In genomic region chr12:12810159-12810885, GRCm38 (mm10) we compare ENCODE assay signal across 8 mouse cellular contexts.
DNase-seq lines count a peak whose midpoint lies in the region; ATAC-seq and TF ChIP-seq lines count a peak whose summit lies in the region.

No protein-coding gene starts in this region.

- no peak for TF ChIP-seq CTCF in heart, postnatal 0 days (IDR thresholded peaks at IDR 0.05; ENCODE audit: low read depth)
- no peak for TF ChIP-seq CTCF in testis, adult 2 months (IDR thresholded peaks at IDR 0.05; ENCODE audit: control insufficient read depth, insufficient read depth, insufficient replicate concordance, low read depth, low read length)

- WGBS in forebrain, embryonic 16.5 days: 3% methylated on average over 16 of the region's 16 CpGs
- WGBS in heart, postnatal 0 days: 9% methylated on average over 16 of the region's 16 CpGs
- WGBS in limb, embryonic 15.5 days: 11% methylated on average over 16 of the region's 16 CpGs
- WGBS in midbrain, embryonic 16.5 days: 2% methylated on average over 16 of the region's 16 CpGs

- no peaks in the 10 kb centered on the region for H3K27me3 ChIP-seq in forebrain, embryonic 16.5 days (replicated peaks; ENCODE audit: control insufficient read depth, insufficient read depth, low read length)
- H3K27me3 ChIP-seq in heart, postnatal 0 days (ENCODE audit: control insufficient read depth, insufficient read depth, low read length): no peaks in the 10 kb centered on the region
- H3K27me3 ChIP-seq in limb, embryonic 15.5 days: 0 out of 2 replicates have a peak, but pooled peaks cover 4% of the 10 kb centered on the region
- no peaks in the 10 kb centered on the region for H3K27me3 ChIP-seq in midbrain, embryonic 16.5 days (ENCODE audit: control insufficient read depth, insufficient read depth, low read depth, low read length)
- H3K27me3 ChIP-seq in testis, adult 2 months (ENCODE audit: control insufficient read depth, insufficient read depth, low read length): no peaks in the 10 kb centered on the region

- no peak for TF ChIP-seq POLR2A in testis, adult 2 months (IDR thresholded peaks at IDR 0.05; ENCODE audit: control insufficient read depth, low read depth, low read length)

- H3K27ac ChIP-seq in forebrain, embryonic 16.5 days (ENCODE audit: low read length): peak overlapping the region; percentile 34
- 0 out of 2 replicates have a peak overlapping the region, but pooled peaks have one; percentile 15 for H3K27ac ChIP-seq in heart, postnatal 0 days (ENCODE audit: low read depth)
- peak overlapping the region; percentile 44 for H3K27ac ChIP-seq in limb, embryonic 15.5 days
- H3K27ac ChIP-seq in midbrain, embryonic 16.5 days (ENCODE audit: low read length): peak overlapping the region; percentile 77
- peak overlapping the region; percentile 41 for H3K27ac ChIP-seq in testis, adult 2 months (ENCODE audit: control insufficient read depth, insufficient read depth, low read depth, low read length)

- TF ChIP-seq EP300 in heart, postnatal 0 days (IDR thresholded peaks at IDR 0.05; ENCODE audit: low read depth): no peak

- peak; percentile 91 for ATAC-seq in forebrain, embryonic 16.5 days
- peak; percentile 90 for ATAC-seq in heart, postnatal 0 days (ENCODE audit: insufficient read depth, low read depth)
- ATAC-seq in limb, embryonic 15.5 days (ENCODE audit: insufficient number of reproducible peaks, low FRiP score, low TSS enrichment, low read depth): peak; percentile 72
- ATAC-seq in midbrain, embryonic 16.5 days: peak; percentile 78

- no peak overlapping the region; the same call in 1 of the 2 replicates for H3K4me3 ChIP-seq in forebrain, embryonic 16.5 days (replicated peaks; ENCODE audit: low read length)
- peak overlapping the region; percentile 23 for H3K4me3 ChIP-seq in heart, postnatal 0 days (ENCODE audit: low read depth, low read length)
- H3K4me3 ChIP-seq in limb, embryonic 15.5 days: peak overlapping the region; percentile 4
- H3K4me3 ChIP-seq in midbrain, embryonic 16.5 days (ENCODE audit: low read depth, low read length): no peak overlapping the region
- H3K4me3 ChIP-seq in testis, adult 2 months (ENCODE audit: control insufficient read depth, low read depth, low read length): peak overlapping the region; percentile 33

- peak overlapping the region; percentile 38 for H3K4me2 ChIP-seq in forebrain, embryonic 16.5 days (ENCODE audit: low read length)
- H3K4me2 ChIP-seq in heart, postnatal 0 days (ENCODE audit: low read depth, low read length): peak overlapping the region; percentile 55
- H3K4me2 ChIP-seq in limb, embryonic 15.5 days: peak overlapping the region; percentile 39
- peak overlapping the region; percentile 35 for H3K4me2 ChIP-seq in midbrain, embryonic 16.5 days (ENCODE audit: low read length)

- H3K36me3 ChIP-seq in forebrain, embryonic 16.5 days (ENCODE audit: control insufficient read depth, insufficient read depth): no peaks in the 10 kb centered on the region
- H3K36me3 ChIP-seq in heart, postnatal 0 days (replicated peaks; ENCODE audit: control insufficient read depth, insufficient read depth, low read length): no peaks in the 10 kb centered on the region
- no peaks in the 10 kb centered on the region for H3K36me3 ChIP-seq in limb, embryonic 15.5 days
- no peaks in the 10 kb centered on the region for H3K36me3 ChIP-seq in midbrain, embryonic 16.5 days (ENCODE audit: control insufficient read depth, insufficient read depth, low read length)
- no peaks in the 10 kb centered on the region for H3K36me3 ChIP-seq in testis, adult 2 months (ENCODE audit: control insufficient read depth, insufficient read depth, low read length)

- peak; percentile 20 for DNase-seq in cerebellum, adult 9-10 months
- peak; percentile 75 for DNase-seq in heart, postnatal 0 days (ENCODE audit: low spot score)
- peak; percentile 83 for DNase-seq in kidney, postnatal 14 days
- DNase-seq in c-Kit-positive CD71-positive TER-119-positive erythroid progenitor cells, embryonic 14.5 days (ENCODE audit: low spot score): no peak

- H3K9ac ChIP-seq in forebrain, embryonic 16.5 days (replicated peaks; ENCODE audit: low read depth, low read length): peak overlapping the region; percentile 38
- no peak overlapping the region for H3K9ac ChIP-seq in heart, postnatal 0 days (replicated peaks; ENCODE audit: low read depth, low read length)
- no peak overlapping the region for H3K9ac ChIP-seq in limb, embryonic 15.5 days
- H3K9ac ChIP-seq in midbrain, embryonic 16.5 days (ENCODE audit: low read depth, low read length): peak overlapping the region; percentile 4; the same call in 1 of the 2 replicates

- peaks cover 14% of the 10 kb centered on the region for H3K4me1 ChIP-seq in forebrain, embryonic 16.5 days (replicated peaks; ENCODE audit: control insufficient read depth, insufficient read depth, low read length)
- H3K4me1 ChIP-seq in heart, postnatal 0 days (ENCODE audit: control insufficient read depth, insufficient read depth): peaks cover 9% of the 10 kb centered on the region
- peaks cover 10% of the 10 kb centered on the region; the same call in 1 of the 2 replicates for H3K4me1 ChIP-seq in limb, embryonic 15.5 days
- H3K4me1 ChIP-seq in midbrain, embryonic 16.5 days (ENCODE audit: control insufficient read depth, insufficient read depth, low read length): peaks cover 17% of the 10 kb centered on the region
- peaks cover 10% of the 10 kb centered on the region for H3K4me1 ChIP-seq in testis, adult 2 months (ENCODE audit: control insufficient read depth, insufficient read depth, low read length)

- H3K9me3 ChIP-seq in forebrain, embryonic 16.5 days (ENCODE audit: control insufficient read depth, low read length): no peaks in the 10 kb centered on the region
- H3K9me3 ChIP-seq in heart, postnatal 0 days (replicated peaks; ENCODE audit: control insufficient read depth, low read length): no peaks in the 10 kb centered on the region
- H3K9me3 ChIP-seq in limb, embryonic 15.5 days: no peaks in the 10 kb centered on the region
- no peaks in the 10 kb centered on the region for H3K9me3 ChIP-seq in midbrain, embryonic 16.5 days (replicated peaks; ENCODE audit: control insufficient read depth, low read length, poor library complexity, severe bottlenecking)

Comparison
In these comparisons a context has a peak if more than half of its experiments do, and no peak if none do; other contexts are left out.
1. H3K27ac ChIP-seq: peak in every context shown above with its lines; median percentile 77 in midbrain, embryonic 16.5 days; 44 in limb, embryonic 15.5 days; 41 in testis, adult 2 months; 34 in forebrain, embryonic 16.5 days; 15 in heart, postnatal 0 days.
2. H3K4me3 ChIP-seq: peak in heart, postnatal 0 days (single experiment), limb, embryonic 15.5 days (single experiment) and testis, adult 2 months (single experiment); none in forebrain, embryonic 16.5 days (single experiment) and midbrain, embryonic 16.5 days (single experiment).
3. H3K9ac ChIP-seq: peak in forebrain, embryonic 16.5 days (single experiment) and midbrain, embryonic 16.5 days (single experiment); none in heart, postnatal 0 days (single experiment) and limb, embryonic 15.5 days (single experiment).
4. Peak in every context shown above with its lines, with median percentiles within 50 percentile points of each other: ATAC-seq and H3K4me2 ChIP-seq.